Mouse (Mus musculus) heart, embryonic 15.5 days (tissue): ENCODE measurements at regions not wholly inside any gene's neighbourhood (a gene's known extent, or its start where the extent isn't known, plus 50 kb on each side); places are given as distances from the start of the nearest gene placed in this dataset.

Experiments used
- ATAC-seq: fragments of 200-750 bp; cut with Nextera tagmentation; replicated peaks from 2 replicates; pipeline ENCODE4 v1.8.0; 2017; ENCODE audit warnings: low read depth, moderate TSS enrichment; ENCODE audit not compliant: insufficient number of reproducible peaks, insufficient read depth, low FRiP score
- H3K27ac ChIP-seq: fragments of 300-500 bp; sonication (generic); 2 replicates; pipeline ENCODE4 v1.5.1; 2015; ENCODE audit warnings: mild to moderate bottlenecking, inconsistent platforms
- H3K27me3 ChIP-seq: fragments of 300-500 bp; sonication (generic); 2 replicates; pipeline ENCODE4 v1.6.1; 2015; ENCODE audit warnings: inconsistent platforms
- H3K36me3 ChIP-seq: fragments of 300-500 bp; sonication (generic); 2 replicates; pipeline ENCODE4 v1.6.1; 2015; ENCODE audit warnings: mild to moderate bottlenecking, inconsistent platforms
- H3K4me1 ChIP-seq: fragments of 300-500 bp; sonication (generic); replicated peaks from 2 replicates; pipeline ENCODE4 v1.6.1; 2015; ENCODE audit warnings: inconsistent platforms
- H3K4me2 ChIP-seq: fragments of 300-500 bp; sonication (generic); 2 replicates; pipeline ENCODE4 v1.6.1; 2015; ENCODE audit warnings: inconsistent platforms, mild to moderate bottlenecking, moderate library complexity
- H3K4me3 ChIP-seq: fragments of 300-500 bp; sonication (generic); 2 replicates; pipeline ENCODE4 v1.5.1; 2015; ENCODE audit warnings: mild to moderate bottlenecking, inconsistent platforms
- H3K9ac ChIP-seq: fragments of 300-500 bp; sonication (generic); 2 replicates; pipeline ENCODE4 v1.6.1; 2015; ENCODE audit warnings: mild to moderate bottlenecking, inconsistent platforms
- H3K9me3 ChIP-seq: fragments of 300-500 bp; sonication (generic); replicated peaks from 2 replicates; pipeline ENCODE4 v1.6.1; 2016; ENCODE audit warnings: inconsistent platforms
- WGBS: fragments of 180-500 bp; shearing (Covaris S2); methylation state at CpG from one replicate; pipeline ENCODE4 v1.1.7; 2015; ENCODE audit warnings: mixed read lengths; 5-methylcytosine and 5-hydroxymethylcytosine counted together

DNA sequence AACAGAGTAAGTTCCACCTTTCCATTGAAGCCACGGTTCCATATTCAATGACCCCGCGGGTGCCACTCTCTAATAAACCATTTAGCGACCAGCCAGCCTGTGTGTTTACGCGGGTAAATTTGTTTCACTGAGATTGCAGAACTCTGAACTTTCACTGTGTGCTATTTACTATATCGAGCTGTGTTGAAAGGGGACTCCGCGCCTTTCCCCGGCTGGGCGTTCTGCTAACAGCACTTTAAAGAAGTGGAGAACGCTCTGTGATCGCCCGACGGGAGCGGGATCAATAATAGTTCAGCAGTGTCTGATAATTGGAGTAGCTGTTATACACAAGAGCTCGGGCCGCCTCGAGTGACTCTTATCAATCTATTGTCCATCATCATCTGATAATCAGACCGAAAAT is 149.8 kb downstream of the Tex29 start:
- H3K36me3 ChIP-seq: no peaks in the 10 kb centered on the region
- H3K27me3 ChIP-seq: peaks cover 11% of the 10 kb centered on the region; the same call in 1 of the 2 replicates
- no peaks in the 10 kb centered on the region for H3K9me3 ChIP-seq
- no peak overlapping the region for H3K27ac ChIP-seq
- H3K4me3 ChIP-seq: no peak overlapping the region
- no peak overlapping the region for H3K9ac ChIP-seq
- no peaks in the 10 kb centered on the region for H3K4me1 ChIP-seq
- H3K4me2 ChIP-seq: no peak overlapping the region
- ATAC-seq: no peak
- 77% methylated on average over 20 of the region's 20 CpGs for WGBS

DNA sequence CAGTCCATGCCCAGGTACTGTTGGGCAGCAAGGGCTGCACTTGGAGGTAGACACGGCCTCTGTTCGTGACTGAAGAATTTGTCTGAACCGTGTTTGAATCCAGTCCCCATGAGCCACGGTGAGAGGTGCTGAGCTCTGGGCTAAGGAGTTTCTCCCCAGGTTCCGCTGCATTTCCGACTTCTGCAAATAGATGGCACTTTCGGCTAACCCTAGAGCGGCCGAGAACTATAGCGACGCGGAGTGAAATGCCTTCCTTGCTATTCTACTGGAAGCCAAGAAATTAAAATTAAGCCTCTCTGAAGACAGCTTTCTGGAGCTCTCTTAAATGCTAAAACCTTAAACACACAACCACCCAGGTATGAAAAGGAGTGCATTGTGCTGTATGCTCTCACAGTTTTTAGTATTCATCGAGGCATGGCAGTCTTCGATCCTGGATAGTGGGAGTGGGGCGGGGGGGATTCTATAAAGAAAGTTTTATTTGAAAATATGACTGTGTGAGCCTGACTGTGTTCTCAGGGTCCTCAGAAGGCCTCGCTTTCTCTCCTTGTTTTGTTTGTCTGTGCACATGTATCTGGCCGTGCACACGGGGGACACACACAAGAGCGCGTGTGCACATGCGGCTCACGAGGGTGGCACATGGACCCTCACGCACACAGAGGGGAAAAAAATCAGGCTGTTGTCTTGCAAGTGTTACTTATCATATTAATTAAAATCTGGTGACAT is 159.6 kb downstream of the Tex29 start:
- 34% methylated on average over 23 of the region's 23 CpGs for WGBS
- no peak overlapping the region for H3K27ac ChIP-seq
- H3K27me3 ChIP-seq: peaks cover 61% of the 10 kb centered on the region
- no peaks in the 10 kb centered on the region for H3K9me3 ChIP-seq
- H3K9ac ChIP-seq: no peak overlapping the region
- no peak for ATAC-seq
- no peaks in the 10 kb centered on the region for H3K4me1 ChIP-seq
- no peaks in the 10 kb centered on the region for H3K36me3 ChIP-seq
- H3K4me3 ChIP-seq: no peak overlapping the region
- no peak overlapping the region for H3K4me2 ChIP-seq

DNA sequence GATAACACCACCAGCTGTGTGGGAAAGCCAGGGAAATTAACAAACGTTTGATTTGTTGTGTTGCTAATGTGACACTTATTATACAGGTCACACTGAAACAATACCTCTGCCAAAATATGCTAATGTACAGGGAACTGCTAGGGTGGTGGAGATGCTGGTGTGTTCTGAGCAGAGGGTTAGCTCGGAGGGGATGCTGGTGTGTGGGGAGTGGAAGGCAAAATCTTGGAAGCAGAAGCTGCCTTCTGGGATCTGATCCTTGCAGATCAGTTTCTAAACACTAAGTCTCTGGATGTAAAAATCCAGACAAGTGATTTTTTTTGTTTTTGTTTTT is 160.2 kb downstream of the Tex29 start:
- Histone ChIP-seq H3K9me3 (no peaks in the 10 kb centered on the region), H3K36me3 (no peaks in the 10 kb centered on the region), H3K27me3 (peaks cover 58% of the 10 kb centered on the region), H3K4me3 (no peak overlapping the region), H3K4me1 (no peaks in the 10 kb centered on the region), H3K4me2 (no peak overlapping the region), H3K9ac (no peak overlapping the region), H3K27ac (no peak overlapping the region)
- no peak for ATAC-seq
- WGBS: 53% methylated on average over 2 of the region's 2 CpGs

GRCm38 (mm10) chr8:12004241-12004640 is 164.0 kb downstream of the Tex29 start:
- Histone ChIP-seq H3K4me2 (no peak overlapping the region), H3K27ac (no peak overlapping the region), H3K4me1 (no peaks in the 10 kb centered on the region), H3K27me3 (peaks cover 21% of the 10 kb centered on the region), H3K4me3 (no peak overlapping the region), H3K36me3 (no peaks in the 10 kb centered on the region), H3K9ac (no peak overlapping the region), H3K9me3 (no peaks in the 10 kb centered on the region)
- no peak for ATAC-seq
- 77% methylated on average over 7 of the region's 7 CpGs for WGBS

GRCm38 (mm10) chr8:12012769-12013168 is 172.5 kb downstream of the Tex29 start:
- ATAC-seq: no peak

GRCm38 (mm10) chr8:12017750-12018149 is 177.5 kb downstream of the Tex29 start:
- Histone ChIP-seq H3K4me2 (no peak overlapping the region), H3K27ac (no peak overlapping the region), H3K36me3 (no peaks in the 10 kb centered on the region), H3K9ac (no peak overlapping the region), H3K9me3 (no peaks in the 10 kb centered on the region), H3K4me1 (no peaks in the 10 kb centered on the region), H3K27me3 (no peaks in the 10 kb centered on the region), H3K4me3 (no peak overlapping the region)
- ATAC-seq: no peak
- WGBS: 53% methylated on average over 7 of the region's 7 CpGs

More at GRCm38 (mm10) chr8:12012769-12013168, 172.5 kb downstream of the Tex29 start:
- Histone ChIP-seq H3K4me3 (no peak overlapping the region), H3K4me2 (no peak overlapping the region), H3K9ac (no peak overlapping the region), H3K36me3 (no peaks in the 10 kb centered on the region), H3K27me3 (no peaks in the 10 kb centered on the region; the same call in 1 of the 2 replicates), H3K27ac (no peak overlapping the region), H3K9me3 (no peaks in the 10 kb centered on the region), H3K4me1 (peaks cover 12% of the 10 kb centered on the region)
- WGBS: 86% methylated on average over 3 of the region's 3 CpGs

DNA sequence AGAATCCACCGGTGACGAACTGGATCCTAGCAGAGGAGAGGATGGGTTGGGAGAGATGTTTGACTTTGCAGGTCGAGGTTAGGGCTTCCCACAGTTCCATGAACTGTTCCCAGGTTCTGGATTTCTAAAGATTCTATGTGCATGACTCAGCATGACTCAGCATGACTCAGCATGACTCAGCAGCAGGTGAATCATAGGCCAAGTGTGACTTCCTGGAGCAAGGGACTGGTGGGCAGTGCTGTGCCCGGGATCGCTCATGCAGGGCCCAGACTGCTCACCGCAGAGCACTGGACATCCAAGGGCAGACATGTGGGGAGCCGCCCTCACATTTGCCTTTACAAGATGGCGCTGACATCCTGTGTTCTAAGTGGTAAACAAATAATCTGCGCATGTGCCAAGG is 179.0 kb downstream of the Tex29 start:
- H3K9me3 ChIP-seq: no peaks in the 10 kb centered on the region
- no peak for ATAC-seq
- H3K4me3 ChIP-seq: no peak overlapping the region
- no peak overlapping the region for H3K4me2 ChIP-seq
- H3K4me1 ChIP-seq: no peaks in the 10 kb centered on the region
- 89% methylated on average over 9 of the region's 9 CpGs for WGBS
- H3K27me3 ChIP-seq: no peaks in the 10 kb centered on the region
- no peak overlapping the region for H3K27ac ChIP-seq
- no peaks in the 10 kb centered on the region for H3K36me3 ChIP-seq
- no peak overlapping the region for H3K9ac ChIP-seq

GRCm38 (mm10) chr8:12023669-12024390 is 183.6 kb downstream of the Tex29 start:
- Histone ChIP-seq H3K9me3 (no peaks in the 10 kb centered on the region), H3K4me1 (no peaks in the 10 kb centered on the region), H3K9ac (no peak overlapping the region), H3K4me2 (no peak overlapping the region), H3K4me3 (no peak overlapping the region), H3K27ac (no peak overlapping the region), H3K27me3 (no peaks in the 10 kb centered on the region), H3K36me3 (no peaks in the 10 kb centered on the region)
- ATAC-seq: no peak
- WGBS: 67% methylated on average over 4 of the region's 4 CpGs

- no peaks in the 10 kb centered on the region for H3K27me3 ChIP-seq
- H3K4me1 ChIP-seq: peaks cover 18% of the 10 kb centered on the region
- no peak overlapping the region for H3K9ac ChIP-seq
- H3K36me3 ChIP-seq: no peaks in the 10 kb centered on the region
- 72% methylated on average over 22 of the region's 22 CpGs for WGBS
- H3K4me3 ChIP-seq: no peak overlapping the region
- no peak overlapping the region for H3K4me2 ChIP-seq
- no peak overlapping the region for H3K27ac ChIP-seq
- no peak for ATAC-seq
- H3K9me3 ChIP-seq: no peaks in the 10 kb centered on the region
These were observed 190.3 kb downstream of the Tex29 start for GRCm38 (mm10) chr8:12030363-12031116.

- Histone ChIP-seq H3K36me3 (no peaks in the 10 kb centered on the region), H3K9ac (no peak overlapping the region), H3K27ac (no peak overlapping the region), H3K4me1 (peaks cover 18% of the 10 kb centered on the region), H3K4me3 (no peak overlapping the region), H3K4me2 (no peak overlapping the region), H3K27me3 (no peaks in the 10 kb centered on the region), H3K9me3 (no peaks in the 10 kb centered on the region)
- 0 out of 2 replicates have a peak, but pooled peaks have one; percentile 50 for ATAC-seq
- 29% methylated on average over 3 of the region's 3 CpGs for whole genome bisulfite sequencing
These were observed 191.5 kb downstream of the Tex29 start for GRCm38 (mm10) chr8:12031796-12032195.

GRCm38 (mm10) chr8:12032386-12032785 is 192.1 kb downstream of the Tex29 start:
- WGBS: 65% methylated on average over 3 of the region's 3 CpGs
- H3K9ac ChIP-seq: no peak overlapping the region
- no peak overlapping the region for H3K4me3 ChIP-seq
- no peaks in the 10 kb centered on the region for H3K36me3 ChIP-seq
- ATAC-seq: no peak
- H3K4me1 ChIP-seq: peaks cover 18% of the 10 kb centered on the region
- no peaks in the 10 kb centered on the region for H3K27me3 ChIP-seq
- H3K9me3 ChIP-seq: no peaks in the 10 kb centered on the region
- H3K4me2 ChIP-seq: no peak overlapping the region
- H3K27ac ChIP-seq: no peak overlapping the region
